Mouse (Mus musculus) common myeloid progenitor, adult 5-6 weeks (primary cell): ENCODE results near the gene Metap1. TPM values are rescaled to one million over a fixed set of nuclear protein-coding genes. Genes with fewer than 3 reads are reported as not detected.

Experiments used
- ATAC-seq: replicated peaks from 2 replicates; pipeline ENCODE4 v1.8.0; 2016; ENCODE audit warnings: low read depth, mild to moderate bottlenecking, moderate TSS enrichment, inconsistent platforms; ENCODE audit not compliant: poor library complexity, severe bottlenecking
- total RNA-seq: library from RNA; stranded (forward); fragments of 200-1000, 187-1606 nt; gene quantifications from 2 replicates; pipeline ENCODE4 v1.2.3, GENCODE M21; 2017

The Metap1 gene
- total RNA-seq, 1 experiment from 2014 or later = 61.1 TPM

DNA sequence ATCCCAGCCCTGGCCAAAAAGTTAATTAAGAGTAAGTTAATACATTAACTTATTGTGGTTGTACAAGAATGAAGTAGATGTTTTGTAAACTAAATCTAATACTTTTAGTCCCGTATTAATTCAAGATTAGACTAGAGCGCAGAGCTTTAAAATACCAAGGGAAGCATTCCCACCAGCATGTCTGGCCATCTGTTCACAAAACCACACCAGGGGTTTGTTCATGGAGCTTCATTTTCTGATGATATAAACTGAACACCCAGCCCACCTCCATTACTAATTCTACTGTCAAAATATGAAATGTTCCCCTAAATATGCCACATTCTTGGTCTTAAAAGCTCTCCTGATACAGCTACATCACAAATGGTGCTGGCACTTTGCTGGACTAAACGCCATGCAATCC is 30.9 kb downstream of the Metap1 start:
- no peak for ATAC-seq

DNA sequence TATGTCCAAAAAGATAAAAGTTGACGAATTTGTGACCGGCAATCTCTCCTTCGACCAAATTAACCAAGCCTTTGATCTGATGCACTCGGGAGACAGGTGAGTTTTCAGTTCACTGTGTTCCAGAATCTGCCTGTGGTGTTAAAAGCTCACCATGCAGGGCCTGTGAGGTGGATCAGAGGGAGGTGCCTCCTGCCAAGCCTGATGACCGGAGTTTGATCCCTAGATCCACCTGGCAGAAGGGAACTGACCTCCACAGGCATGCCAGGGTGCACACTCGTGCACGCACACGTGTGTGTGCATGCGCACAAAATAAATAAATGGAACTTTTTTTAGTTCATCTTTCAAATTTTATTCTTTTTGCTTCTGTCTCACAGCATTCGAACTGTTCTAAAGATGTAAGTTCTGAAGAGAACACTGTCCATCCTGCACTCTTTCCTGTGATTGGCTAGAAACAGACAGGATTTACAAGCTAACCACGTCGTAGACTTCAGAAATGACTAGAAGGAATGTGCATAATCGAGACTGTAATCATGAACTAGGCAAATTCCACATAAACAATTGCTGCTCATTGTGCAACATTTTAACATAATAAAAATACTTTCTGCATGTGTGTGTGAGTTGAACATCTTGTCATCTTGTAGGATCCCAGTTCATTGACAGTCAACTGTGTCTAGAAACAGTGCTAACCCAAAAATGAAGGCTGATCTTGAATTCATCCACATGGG is 34.4 kb downstream of the Metap1 start:
- no peak for ATAC-seq

DNA sequence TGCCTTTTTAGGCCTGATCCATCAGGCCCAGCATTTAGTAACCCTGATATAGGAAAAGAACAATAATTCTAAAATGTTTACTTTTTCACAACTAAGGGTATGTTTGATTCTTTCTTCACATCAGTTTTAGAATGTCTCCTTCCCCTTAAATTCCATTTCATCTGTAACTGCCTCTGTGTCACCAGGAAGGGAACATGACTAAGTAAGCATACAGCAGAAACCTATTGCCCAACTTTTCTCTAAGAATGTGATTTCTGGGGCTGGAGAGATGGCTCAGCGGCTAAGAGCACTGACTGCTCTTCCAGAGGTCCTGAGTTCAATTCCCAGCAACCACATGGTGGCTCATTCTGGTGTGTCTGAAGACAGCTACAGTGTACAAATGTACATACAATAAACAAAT is 35.1 kb downstream of the Metap1 start:
- no peak for ATAC-seq

DNA sequence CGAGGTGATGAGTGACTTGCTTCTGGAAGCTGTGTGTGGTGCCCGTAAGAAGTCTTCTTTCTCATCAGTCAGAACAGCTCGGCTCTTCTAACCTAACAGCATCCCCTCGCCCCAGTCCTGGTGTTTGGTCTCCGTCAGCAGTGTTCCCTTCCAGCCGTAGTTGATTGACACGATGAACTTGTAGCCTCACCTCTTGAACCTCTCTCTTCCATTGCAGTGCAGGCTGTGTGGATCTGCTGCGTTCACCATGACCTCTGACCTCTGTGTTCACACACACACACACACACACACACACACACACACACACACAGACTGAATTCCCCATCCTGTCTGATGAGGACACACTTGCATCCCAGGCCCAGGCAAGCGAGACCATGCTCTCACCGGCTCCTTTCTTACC is 37.1 kb downstream of the Metap1 start:
- no peak for ATAC-seq

DNA sequence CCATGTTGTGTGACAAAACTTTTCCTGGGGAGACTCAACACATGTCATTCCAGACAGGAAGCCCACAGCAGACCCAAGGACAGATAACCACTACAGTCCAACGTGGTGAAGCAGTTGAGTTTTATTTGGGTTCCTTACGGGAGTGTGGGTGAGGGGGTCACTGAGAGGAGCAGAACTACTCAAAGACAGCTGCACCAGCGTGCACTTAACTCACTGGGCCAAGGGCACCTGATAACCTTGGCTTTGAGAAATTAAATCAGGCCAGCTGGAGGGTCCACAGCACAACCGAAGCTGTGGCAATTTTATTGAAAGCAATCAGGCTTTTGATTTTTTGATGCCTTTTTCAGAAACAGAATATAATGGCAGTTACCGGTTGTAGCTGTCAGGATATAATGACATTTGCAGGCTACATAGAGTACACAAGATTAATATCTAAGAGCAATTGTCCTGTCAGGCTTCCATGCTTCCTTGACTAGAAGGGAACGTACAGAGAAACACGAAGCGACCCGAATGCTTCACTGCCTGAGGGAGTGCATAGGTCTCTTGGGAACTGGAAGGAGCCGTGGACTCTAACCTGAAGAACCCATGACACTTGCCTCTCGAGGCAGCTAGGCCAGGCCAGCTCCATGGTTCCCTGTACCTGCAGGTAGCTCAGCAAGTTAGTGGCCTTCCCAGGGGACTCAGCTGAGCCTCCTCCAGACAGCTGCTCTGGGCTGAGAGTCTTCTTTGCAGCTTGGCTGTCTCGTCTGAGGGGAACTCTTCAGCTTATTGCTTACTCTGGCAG is 41.0 kb downstream of the Metap1 start:
- ATAC-seq = no peak

DNA sequence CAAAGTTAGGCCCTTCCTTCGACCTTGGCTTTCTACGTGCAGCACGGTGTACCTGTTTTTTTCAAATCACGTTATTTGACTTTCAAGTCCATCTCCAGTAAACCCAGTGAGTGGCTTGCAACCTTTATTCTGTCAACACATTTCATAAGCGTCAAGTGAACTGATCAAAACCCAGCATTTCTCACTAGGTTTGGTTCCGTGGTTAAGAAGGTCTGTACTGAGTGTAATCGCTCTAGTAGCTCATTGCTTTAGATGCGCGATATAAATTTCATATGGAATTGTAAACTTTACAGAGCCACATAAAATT is 45.9 kb downstream of the Metap1 start:
- no peak for ATAC-seq

DNA sequence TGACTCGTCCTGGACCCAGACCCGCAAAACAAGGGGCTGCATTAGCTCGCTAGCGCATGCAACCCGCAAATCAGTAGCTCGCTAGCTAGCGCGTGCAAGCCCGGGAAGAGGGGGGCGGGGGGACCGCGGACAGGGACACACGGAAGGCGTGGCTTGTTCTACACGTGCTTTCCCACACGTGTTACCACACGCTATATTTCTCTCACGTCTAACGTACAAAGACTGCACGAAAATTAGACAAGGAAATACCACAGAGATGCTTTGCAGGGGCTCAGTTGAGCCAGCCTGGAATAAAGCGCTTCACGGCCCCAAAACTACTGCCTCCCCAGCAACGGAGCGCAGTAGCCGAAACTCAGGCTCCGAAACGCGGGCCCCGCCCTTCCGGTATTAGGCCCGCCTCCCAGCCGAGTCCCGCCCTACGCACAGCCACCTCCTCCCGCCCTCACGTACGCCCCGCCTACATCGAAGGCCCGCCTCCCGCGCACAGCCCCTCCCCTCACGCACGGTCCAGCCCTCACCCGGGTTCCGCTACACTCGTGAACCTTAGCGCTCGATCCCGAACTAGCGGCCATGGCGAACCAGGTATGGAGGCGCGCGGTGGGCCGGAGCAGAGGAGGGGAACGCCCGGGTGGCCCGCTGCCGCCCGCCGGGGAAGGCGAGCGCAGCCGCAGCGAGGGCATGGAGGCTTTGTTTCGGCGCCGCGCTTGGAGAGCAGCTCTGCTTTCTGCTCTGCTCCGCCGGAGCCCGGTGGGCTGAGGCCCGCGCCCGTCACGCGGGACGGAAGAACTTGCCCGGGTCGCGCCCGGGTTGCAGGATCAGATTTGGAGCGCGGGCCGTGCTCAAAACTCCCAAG is 46.5 kb downstream of the Metap1 start, which contains the start of gene Adh5:
Adh5 (plus strand) TSS at position 482 of the 853 bp plus-strand sequence.
- ATAC-seq = peak; percentile 95

DNA sequence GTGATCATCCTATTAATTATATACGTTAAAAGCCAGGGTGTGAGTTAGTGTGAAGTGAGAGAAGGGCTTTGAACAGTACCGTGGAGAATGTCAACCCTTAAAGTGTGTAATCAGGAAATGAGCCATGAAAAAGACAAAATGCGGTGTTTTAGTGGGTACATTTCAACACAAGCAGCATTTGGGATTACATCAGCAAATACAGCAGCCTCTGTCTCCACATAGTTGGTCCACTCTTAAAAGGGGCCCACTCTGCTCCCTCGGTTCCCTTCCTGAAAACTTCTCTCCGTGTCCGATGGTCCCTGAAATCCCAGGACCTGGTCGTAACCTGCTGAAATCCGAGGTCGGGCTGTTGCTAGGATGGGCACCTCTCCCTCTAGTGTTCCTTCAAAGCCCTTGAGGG is 47.1 kb downstream of the Metap1 start:
- ATAC-seq = peak; percentile 16; the same call in 1 of the 2 replicates

DNA sequence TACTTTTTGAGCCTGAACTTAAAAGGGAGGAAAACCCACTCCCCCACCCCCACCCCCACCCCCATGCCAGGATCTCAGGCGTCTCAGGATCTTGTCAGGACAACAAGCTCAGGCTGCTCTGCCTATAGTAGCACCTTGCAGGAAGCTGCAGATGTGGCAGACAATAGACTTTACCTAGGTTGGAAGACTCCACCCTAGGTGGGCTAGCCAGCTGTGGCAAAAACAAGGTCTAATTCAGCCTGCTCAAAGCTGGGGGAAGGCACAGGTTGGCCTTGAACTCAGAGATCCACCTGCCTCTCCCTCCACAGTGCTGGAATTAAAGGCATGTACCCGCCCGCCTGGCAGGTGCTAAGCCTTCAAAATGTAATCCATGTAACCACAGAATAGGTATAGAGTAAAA is 50.6 kb downstream of the Metap1 start:
- no peak for ATAC-seq

DNA sequence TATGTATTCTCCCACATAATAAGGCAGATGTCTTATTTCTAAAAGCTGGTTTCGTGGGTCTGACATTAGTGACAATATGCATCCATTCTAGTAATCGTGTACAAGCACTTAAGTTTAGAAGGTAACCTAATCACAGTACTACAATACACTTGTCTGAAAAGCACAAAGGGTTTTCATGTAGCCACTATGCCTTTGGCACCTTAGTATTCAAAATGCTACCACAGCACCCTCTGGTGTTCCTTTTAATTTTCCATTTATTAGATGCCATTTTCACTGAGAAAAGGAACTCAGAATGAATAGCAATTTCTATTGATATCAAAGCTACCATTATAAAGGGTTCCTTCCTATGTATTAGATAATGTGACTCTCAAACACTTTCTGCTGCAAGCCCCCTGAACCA is 57.5 kb downstream of the Metap1 start:
- peak; percentile 83 for ATAC-seq

DNA sequence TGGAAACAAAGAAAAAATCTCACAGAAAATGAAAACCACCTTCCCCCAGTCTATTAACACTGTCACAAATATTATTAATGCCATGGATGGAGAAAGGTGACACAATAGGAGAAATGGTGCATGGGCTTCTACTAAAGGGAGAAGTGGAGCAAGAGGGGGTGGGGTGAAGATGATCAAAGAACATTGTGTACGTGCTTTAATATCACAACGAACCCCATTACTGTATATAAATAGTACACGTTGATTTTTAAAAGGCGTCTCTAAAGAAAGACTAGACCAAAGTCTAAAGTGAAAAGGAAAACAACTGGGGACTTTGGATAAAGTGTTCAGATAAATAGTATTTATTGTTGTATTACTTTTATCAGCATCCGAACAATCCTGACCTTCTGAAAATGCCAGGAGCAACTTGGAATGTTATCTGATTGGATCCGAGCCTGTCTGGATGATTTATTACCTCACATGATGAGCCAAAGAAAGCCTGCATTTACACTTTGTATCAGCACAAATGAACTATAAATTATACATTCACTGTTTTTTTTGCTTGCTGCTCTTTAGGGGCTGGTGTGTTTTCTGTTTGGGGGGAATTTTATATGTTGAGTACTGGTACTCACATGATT is 58.8 kb downstream of the Metap1 start:
- ATAC-seq = no peak

DNA sequence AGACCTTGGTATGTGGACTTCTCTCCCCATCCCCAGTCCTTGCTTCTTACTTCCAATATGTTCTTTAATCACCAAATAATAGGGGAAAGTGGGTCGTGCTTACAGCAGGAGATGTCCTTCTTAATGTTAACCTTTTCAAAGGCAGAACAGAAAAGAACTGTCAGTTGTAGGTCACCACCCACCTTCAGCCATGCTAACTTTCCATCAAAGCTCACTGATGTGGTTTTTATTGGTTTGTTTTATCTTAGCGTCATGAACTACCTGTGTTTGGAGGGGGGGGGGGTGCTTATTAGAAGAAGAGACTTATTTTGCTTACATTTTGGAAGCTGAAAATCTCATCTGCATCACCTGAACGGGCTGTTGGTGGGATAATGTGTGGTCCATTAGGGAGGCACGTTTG is 65.1 kb downstream of the Metap1 start:
- ATAC-seq = no peak

DNA sequence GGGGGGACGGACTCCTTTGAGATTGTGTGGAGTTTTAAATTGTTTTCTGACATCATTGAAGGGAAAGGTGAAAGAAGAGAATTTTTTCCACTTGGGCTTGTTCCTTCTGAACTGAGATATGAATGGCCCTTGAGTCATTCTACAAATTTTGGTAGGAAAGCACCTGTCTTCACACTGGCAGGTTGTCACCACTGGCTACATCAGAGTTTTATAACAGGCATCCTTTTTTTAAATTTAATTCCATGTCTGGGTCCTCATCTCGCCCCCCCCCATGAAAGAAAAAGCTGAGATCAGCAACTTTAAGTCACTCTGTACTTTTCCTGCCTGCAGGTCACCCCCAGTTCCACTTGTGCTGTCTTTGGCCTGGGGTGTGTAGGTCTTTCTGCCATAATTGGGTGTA is 65.7 kb downstream of the Metap1 start:
- no peak for ATAC-seq

DNA sequence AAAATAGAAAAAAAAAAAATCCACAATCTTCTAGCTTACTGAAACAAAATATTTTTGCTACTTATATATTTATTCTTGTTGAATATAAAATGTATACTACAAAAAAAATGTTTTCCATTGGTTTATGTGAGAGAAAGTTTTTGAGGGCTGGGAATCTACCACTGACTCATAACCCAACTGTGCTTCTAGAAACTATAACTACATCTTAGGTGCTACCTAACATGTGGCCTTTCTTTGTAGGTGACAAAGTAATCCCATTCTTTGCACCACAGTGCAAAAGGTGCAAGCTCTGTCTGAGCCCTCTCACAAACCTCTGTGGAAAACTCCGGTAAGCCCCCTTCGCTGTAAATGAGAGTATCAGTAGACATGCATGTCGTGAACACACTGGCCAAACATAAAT is 68.9 kb downstream of the Metap1 start:
- ATAC-seq = no peak

DNA sequence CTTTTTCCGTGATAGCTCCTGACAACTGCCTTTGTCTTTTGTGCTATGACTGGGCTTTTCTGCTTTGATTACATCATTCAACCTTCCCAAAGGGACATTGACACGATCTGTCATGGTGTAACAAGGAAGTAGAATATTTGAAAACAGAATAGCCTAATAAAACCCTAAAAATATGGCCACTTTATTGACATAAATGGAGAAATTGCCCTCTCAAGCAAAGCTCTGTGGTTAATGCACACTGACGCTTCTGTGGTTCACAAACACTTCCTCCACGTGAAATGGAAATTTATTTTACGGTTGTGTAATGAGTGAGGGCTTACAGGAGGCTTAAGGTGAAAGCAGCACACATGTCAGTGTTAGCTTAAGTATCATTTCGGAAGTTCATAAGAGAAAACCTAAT is 69.9 kb downstream of the Metap1 start:
- ATAC-seq = peak; percentile 96

DNA sequence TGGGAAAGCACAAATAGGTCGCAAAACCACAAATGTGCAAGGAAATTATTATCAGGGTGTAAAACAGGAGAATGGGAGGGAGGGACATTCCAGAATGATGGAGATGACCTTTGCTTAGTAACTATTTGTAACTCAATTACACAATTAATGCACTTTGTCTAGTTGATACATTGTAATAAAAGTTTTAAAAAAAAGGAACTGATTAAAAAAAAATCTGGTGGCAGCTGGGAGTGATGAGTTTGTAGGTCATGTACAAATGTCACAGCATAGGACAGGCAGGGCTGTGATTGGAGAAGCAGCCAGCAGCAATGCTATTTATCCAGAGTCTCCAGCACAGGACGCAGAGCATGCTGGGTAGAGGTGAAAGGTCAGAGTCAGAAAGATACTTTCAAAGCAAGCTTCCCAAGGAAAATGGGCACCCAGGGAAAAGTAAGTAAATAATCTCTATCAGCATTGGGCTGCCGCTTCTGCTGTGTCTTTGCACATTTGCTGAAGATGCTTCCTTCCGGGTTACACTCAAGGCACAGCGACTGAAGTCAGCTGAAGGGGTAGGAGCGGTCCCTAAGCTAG is 74.1 kb downstream of the Metap1 start, which contains the start of gene Adh4:
Adh4 (plus strand) TSS at position 346 of the 570 bp plus-strand sequence.
- ATAC-seq = no peak

DNA sequence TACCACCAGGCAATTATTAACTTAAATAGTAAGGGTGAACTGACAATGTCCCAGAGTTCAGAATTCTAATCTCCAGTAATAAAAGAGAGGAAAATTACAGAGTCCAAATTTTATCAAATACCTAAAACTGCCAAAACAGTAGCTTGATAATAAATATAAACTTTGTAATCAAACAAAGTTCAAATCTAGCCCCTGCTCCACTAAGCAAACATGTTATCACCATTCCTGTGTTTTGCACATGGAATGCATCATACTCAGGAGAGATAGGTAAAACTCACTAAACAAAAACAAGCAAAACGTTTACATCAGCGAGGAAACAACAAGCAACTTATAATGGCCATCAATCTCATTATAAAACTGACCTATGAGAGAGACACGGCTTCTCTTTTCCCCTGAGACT is 79.1 kb downstream of the Metap1 start:
- no peak for ATAC-seq

DNA sequence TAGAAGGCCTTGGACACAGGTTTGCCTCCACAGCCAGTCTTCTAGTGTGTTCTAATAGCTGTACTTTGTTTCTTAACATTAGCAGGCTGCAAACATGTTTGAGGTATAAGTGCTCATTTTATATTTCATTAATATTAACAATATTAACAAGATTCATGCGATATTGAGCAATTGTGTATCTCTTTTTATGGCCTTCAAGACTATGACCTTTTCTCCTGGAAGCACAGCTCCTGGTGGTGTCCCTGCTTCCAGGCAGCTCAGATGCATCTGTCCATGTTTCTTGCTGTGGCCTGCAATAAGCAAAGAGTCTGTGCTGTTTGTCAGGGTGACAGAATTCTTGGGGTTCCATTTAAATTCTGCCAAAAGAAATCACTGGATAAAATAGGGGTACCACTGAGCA is 79.7 kb downstream of the Metap1 start:
- no peak for ATAC-seq
